Comparison of ENCODE assay signal across 19 mouse cellular contexts in the genomic region with DNA sequence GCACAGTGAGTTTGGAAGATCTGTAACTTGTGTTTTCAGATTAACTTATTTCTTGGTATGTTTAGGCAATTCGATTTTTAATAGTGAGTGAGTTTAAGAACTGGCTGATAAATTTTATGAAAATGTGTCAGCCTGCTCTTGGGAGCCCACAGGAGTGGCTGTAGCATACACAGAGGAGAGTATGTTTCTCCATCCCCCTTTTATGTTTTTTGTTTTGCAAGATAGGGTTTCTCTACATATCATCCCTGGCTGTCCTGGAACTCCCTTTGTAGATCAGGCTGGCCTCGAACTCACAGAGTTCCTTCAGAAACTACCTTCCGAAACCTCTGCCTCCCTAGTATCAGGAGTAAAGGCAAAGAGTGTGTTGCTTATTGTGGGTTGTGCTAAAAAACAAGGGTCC.
DNase-seq lines count a peak whose midpoint lies in the region; ATAC-seq lines count a peak whose summit lies in the region.
"Had no signal": no experiment of that assay in that cellular context is flagged by ENCODE, and none has a peak within 500 bp of the region (broad histone marks: within the 10 kb centered on the region; RNA-seq: fewer than 3 reads in every experiment).

No protein-coding gene starts in this region.

- ATAC-seq in midbrain, embryonic 11.5 days (ENCODE audit: low FRiP score) = no peak
- ATAC-seq in midbrain, embryonic 16.5 days = no peak
- ATAC-seq: activated CD4-positive, CD25-positive, alpha-beta regulatory T cell, adult 4 months; Patski had no signal

- WGBS in midbrain, embryonic 11.5 days = 87% methylated on average over 3 of the region's 3 CpGs
- WGBS in midbrain, embryonic 16.5 days = 90% methylated on average over 3 of the region's 3 CpGs

- peak; percentile 12 for DNase-seq in midbrain, embryonic 11.5 days (ENCODE audit: low spot score, missing footprints)
- peak; percentile 93 for DNase-seq in 3T3-L1 (ENCODE audit: low read depth, low spot score)
- DNase-seq in frontal cortex, postnatal 10 days (ENCODE audit: low spot score in 2 of 2) = no peak
- DNase-seq: adrenal gland, adult 2 months; adrenal gland, adult 8-10 months; adrenal gland, postnatal 10 days; adrenal gland, postnatal 14 days; adrenal gland, postnatal 25 days; adrenal gland, postnatal 36 days; B cell, adult 2 months; cerebellum, adult 11 months; cerebellum, adult 11-12 months; cerebellum, adult 18-20 months; cerebellum, adult 2 months had no signal

- no peak overlapping the region for H3K4me2 ChIP-seq in midbrain, embryonic 11.5 days
- no peak overlapping the region for H3K4me2 ChIP-seq in midbrain, embryonic 16.5 days (ENCODE audit: low read length)

- no peak overlapping the region for H3K9ac ChIP-seq in midbrain, embryonic 11.5 days (ENCODE audit: low read length)
- no peak overlapping the region for H3K9ac ChIP-seq in midbrain, embryonic 16.5 days (ENCODE audit: low read depth, low read length)

- no peaks in the 10 kb centered on the region for H3K4me1 ChIP-seq in midbrain, embryonic 11.5 days (ENCODE audit: control insufficient read depth, insufficient read depth, low read length)
- no peaks in the 10 kb centered on the region for H3K4me1 ChIP-seq in midbrain, embryonic 16.5 days (ENCODE audit: control insufficient read depth, insufficient read depth, low read length)

- no peaks in the 10 kb centered on the region for H3K27me3 ChIP-seq in midbrain, embryonic 11.5 days (ENCODE audit: control insufficient read depth, insufficient read depth, low read length)
- no peaks in the 10 kb centered on the region for H3K27me3 ChIP-seq in midbrain, embryonic 16.5 days (ENCODE audit: control insufficient read depth, insufficient read depth, low read depth, low read length)
- H3K27me3 ChIP-seq: CH12.LX had no signal

- no peaks in the 10 kb centered on the region for H3K36me3 ChIP-seq in midbrain, embryonic 11.5 days (ENCODE audit: control insufficient read depth, insufficient read depth, low read length)
- no peaks in the 10 kb centered on the region for H3K36me3 ChIP-seq in midbrain, embryonic 16.5 days (ENCODE audit: control insufficient read depth, insufficient read depth, low read length)
- H3K36me3 ChIP-seq: G1E had no signal

- no peak overlapping the region for H3K27ac ChIP-seq in midbrain, embryonic 11.5 days (ENCODE audit: low read depth, low read length)
- H3K27ac ChIP-seq in midbrain, embryonic 16.5 days (ENCODE audit: low read length) = no peak overlapping the region

- no peak overlapping the region for H3K4me3 ChIP-seq in midbrain, embryonic 11.5 days (ENCODE audit: low read depth, low read length)
- H3K4me3 ChIP-seq in midbrain, embryonic 16.5 days (ENCODE audit: low read depth, low read length) = no peak overlapping the region

- no peaks in the 10 kb centered on the region for H3K9me3 ChIP-seq in midbrain, embryonic 11.5 days (ENCODE audit: control insufficient read depth, low read length)
- no peaks in the 10 kb centered on the region for H3K9me3 ChIP-seq in midbrain, embryonic 16.5 days (replicated peaks; ENCODE audit: control insufficient read depth, low read length, poor library complexity, severe bottlenecking)
- H3K9me3 ChIP-seq: G1E had no signal

Comparison
In these comparisons a context has a peak if more than half of its experiments do, and no peak if none do; other contexts are left out.
1. DNase-seq: peak in midbrain, embryonic 11.5 days (single experiment) and 3T3-L1 (single experiment); none in frontal cortex, postnatal 10 days (0 of 2).